Mouse (Mus musculus) heart, embryonic 11.5 days (tissue): Measurements from ENCODE around the gene Lif. TPM values are rescaled to one million over a fixed set of nuclear protein-coding genes. Genes with fewer than 3 reads are reported as not detected.

ENCODE experiments used
- ATAC-seq: fragments of 200-750 bp; cut with Nextera tagmentation; replicated peaks from 2 replicates; pipeline ENCODE4 v1.8.0; 2017; ENCODE audit warnings: moderate library complexity; ENCODE audit not compliant: insufficient number of reproducible peaks, low FRiP score, low TSS enrichment
- H3K27ac ChIP-seq: fragments of 300-500 bp; sonication (generic); 2 replicates; pipeline ENCODE4 v1.5.1; 2014; ENCODE audit warnings: mild to moderate bottlenecking, low read depth, low read length
- H3K27me3 ChIP-seq: fragments of 300-500 bp; sonication (generic); 2 replicates; pipeline ENCODE4 v1.6.1; 2014; ENCODE audit warnings: mild to moderate bottlenecking, low read length, mixed read lengths; ENCODE audit not compliant: control insufficient read depth, insufficient read depth
- H3K36me3 ChIP-seq: fragments of 300-500 bp; sonication (generic); 2 replicates; pipeline ENCODE4 v1.6.1; 2014; ENCODE audit warnings: mild to moderate bottlenecking, low read length, moderate library complexity, mixed read lengths; ENCODE audit not compliant: control insufficient read depth, insufficient read depth
- H3K4me1 ChIP-seq: fragments of 300-500 bp; sonication (generic); 2 replicates; pipeline ENCODE4 v1.6.1; 2014; ENCODE audit warnings: low read length; ENCODE audit not compliant: control insufficient read depth, insufficient read depth
- H3K4me2 ChIP-seq: fragments of 300-500 bp; sonication (generic); 2 replicates; pipeline ENCODE4 v1.6.1; 2014; ENCODE audit warnings: mild to moderate bottlenecking, moderate library complexity
- H3K4me3 ChIP-seq: fragments of 300-500 bp; sonication (generic); 2 replicates; pipeline ENCODE4 v1.5.1; 2014; ENCODE audit warnings: low read depth, low read length
- H3K9ac ChIP-seq: fragments of 300-500 bp; sonication (generic); 2 replicates; pipeline ENCODE4 v1.6.1; 2014; ENCODE audit warnings: mild to moderate bottlenecking, low read depth, low read length, moderate library complexity
- H3K9me3 ChIP-seq: fragments of 300-500 bp; sonication (generic); replicated peaks from 2 replicates; pipeline ENCODE4 v1.6.1; 2016; ENCODE audit warnings: low read length; ENCODE audit not compliant: control insufficient read depth
- WGBS: fragments of 180-500 bp; shearing (Covaris S2); extraction: QIAGEN DNeasy Blood & Tissue Kit; methylation state at CpG from one replicate; pipeline ENCODE4 v1.1.7; 2014; ENCODE audit not compliant: insufficient replicate concordance; 5-methylcytosine and 5-hydroxymethylcytosine counted together
- polyA plus RNA-seq: library from polyadenylated mRNA; unstranded; fragments of >200 nt; fragmentation: Nextera tagmentation; extraction: Ambion mirVana; gene quantifications from 2 replicates; pipeline ENCODE4 v1.2.1, GENCODE M21; 2014

Gene Lif
- polyA plus RNA-seq, 1 experiment from 2014 or later, result 0.06 TPM

GRCm38 (mm10) chr11:4224223-4224622 lies 33.1 kb upstream of the Lif start:
- H3K4me3 ChIP-seq, result peak overlapping the region; percentile 16; the same call in 1 of the 2 replicates
- H3K9ac ChIP-seq, result peak overlapping the region; percentile 63
- WGBS, result 28% methylated on average over 2 of the region's 2 CpGs
- no peaks in the 10 kb centered on the region for H3K36me3 ChIP-seq
- 0 out of 2 replicates have a peak, but pooled peaks cover 2% of the 10 kb centered on the region for H3K27me3 ChIP-seq
- no peaks in the 10 kb centered on the region for H3K9me3 ChIP-seq
- H3K4me1 ChIP-seq, result 0 out of 2 replicates have a peak, but pooled peaks cover 2% of the 10 kb centered on the region
- no peak for ATAC-seq
- H3K4me2 ChIP-seq, result peak overlapping the region; percentile 47
- peak overlapping the region; percentile 41; the same call in 1 of the 2 replicates for H3K27ac ChIP-seq

DNA sequence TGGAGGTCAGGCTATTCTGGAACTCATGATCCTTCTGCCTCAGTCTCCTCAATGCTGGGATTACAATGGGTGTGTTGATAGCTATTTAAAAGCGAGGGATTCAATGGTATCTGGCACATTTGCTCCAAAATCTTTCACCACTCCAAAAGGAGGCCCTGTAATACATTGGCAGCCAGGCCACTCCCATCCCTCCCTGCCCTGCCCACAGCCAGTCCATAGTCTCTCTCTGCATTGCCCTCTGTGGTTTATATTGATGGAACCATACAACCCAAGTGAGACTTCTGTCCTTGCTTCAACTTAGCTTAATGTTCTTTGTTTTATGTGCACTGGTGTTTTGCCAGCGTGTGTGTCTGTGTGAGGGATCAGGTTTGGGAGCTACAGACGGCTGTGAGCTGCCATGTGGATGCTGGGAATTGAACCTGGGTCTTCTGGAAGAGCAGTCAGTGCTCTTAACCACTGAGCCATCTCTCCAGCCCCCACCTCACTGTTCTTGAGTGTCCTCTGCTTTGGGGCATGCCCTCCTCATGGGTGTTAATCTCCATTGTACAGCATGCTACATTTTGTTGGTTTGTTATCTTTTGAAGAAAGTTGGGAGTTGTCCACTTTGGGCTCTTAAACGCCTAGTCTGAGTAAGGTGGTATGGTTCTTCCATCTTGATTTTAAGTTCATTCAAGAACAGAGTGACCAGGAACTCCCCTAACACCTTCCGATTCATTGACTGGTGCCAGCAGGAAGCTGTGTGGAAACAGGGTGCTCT lies 30.6 kb upstream of the Lif start:
- no peak overlapping the region for H3K27ac ChIP-seq
- 75% methylated on average over 5 of the region's 5 CpGs for WGBS
- no peaks in the 10 kb centered on the region for H3K9me3 ChIP-seq
- H3K36me3 ChIP-seq, result no peaks in the 10 kb centered on the region
- 0 out of 2 replicates have a peak, but pooled peaks cover 2% of the 10 kb centered on the region for H3K4me1 ChIP-seq
- 0 out of 2 replicates have a peak, but pooled peaks cover 2% of the 10 kb centered on the region for H3K27me3 ChIP-seq
- ATAC-seq, result no peak
- H3K9ac ChIP-seq, result no peak overlapping the region
- H3K4me2 ChIP-seq, result peak overlapping the region; percentile 14; the same call in 1 of the 2 replicates
- no peak overlapping the region for H3K4me3 ChIP-seq

- H3K27me3 ChIP-seq, result no peaks in the 10 kb centered on the region
- no peak overlapping the region for H3K27ac ChIP-seq
- 0 out of 2 replicates have a peak, but pooled peaks cover 2% of the 10 kb centered on the region for H3K4me1 ChIP-seq
- H3K9ac ChIP-seq, result no peak overlapping the region
- H3K4me2 ChIP-seq, result no peak overlapping the region
- no peaks in the 10 kb centered on the region for H3K36me3 ChIP-seq
- WGBS, result 40% methylated on average over 8 of the region's 8 CpGs
- no peak overlapping the region for H3K4me3 ChIP-seq
- ATAC-seq, result no peak
- no peaks in the 10 kb centered on the region for H3K9me3 ChIP-seq
These were observed 28.9 kb upstream of the Lif start for GRCm38 (mm10) chr11:4228463-4228862.

- Histone ChIP-seq H3K4me1 (0 out of 2 replicates have a peak, but pooled peaks cover 2% of the 10 kb centered on the region), H3K9ac (0 out of 2 replicates have a peak overlapping the region, but pooled peaks have one; percentile 22), H3K4me3 (no peak overlapping the region), H3K9me3 (no peaks in the 10 kb centered on the region), H3K27me3 (no peaks in the 10 kb centered on the region), H3K36me3 (no peaks in the 10 kb centered on the region), H3K27ac (no peak overlapping the region), H3K4me2 (no peak overlapping the region)
- ATAC-seq, result no peak
- WGBS, result 52% methylated on average over 4 of the region's 4 CpGs
These were observed 27.5 kb upstream of the Lif start for GRCm38 (mm10) chr11:4229841-4230240.

- Histone ChIP-seq H3K9ac (no peak overlapping the region), H3K4me3 (no peak overlapping the region), H3K27ac (no peak overlapping the region), H3K36me3 (no peaks in the 10 kb centered on the region), H3K4me2 (no peak overlapping the region), H3K4me1 (0 out of 2 replicates have a peak, but pooled peaks cover 2% of the 10 kb centered on the region), H3K9me3 (no peaks in the 10 kb centered on the region), H3K27me3 (no peaks in the 10 kb centered on the region)
- no peak for ATAC-seq
- 84% methylated on average over 2 of the region's 2 CpGs for WGBS
These were observed 25.9 kb upstream of the Lif start for GRCm38 (mm10) chr11:4231435-4231834.

DNA sequence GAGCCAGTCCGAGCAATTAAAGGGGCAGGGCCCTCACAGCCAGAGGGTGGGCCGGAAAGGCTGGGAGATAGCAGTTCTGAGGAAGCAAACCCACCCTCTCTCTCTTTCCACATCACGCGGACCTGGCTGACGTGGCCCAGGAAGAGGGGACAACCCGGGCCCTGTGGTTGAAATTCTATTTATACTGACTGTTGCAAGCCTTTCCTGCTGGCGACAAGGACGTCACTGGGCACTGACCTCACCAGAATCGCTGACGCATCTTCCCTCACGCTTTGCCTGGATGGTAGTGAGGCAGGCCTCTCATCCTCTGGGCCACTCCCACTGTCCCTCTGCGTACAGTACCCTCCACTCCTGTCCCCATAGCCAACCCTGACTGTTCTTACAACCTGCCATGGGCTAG lies 24.7 kb upstream of the Lif start:
- H3K4me1 ChIP-seq, result 0 out of 2 replicates have a peak, but pooled peaks cover 2% of the 10 kb centered on the region
- no peak overlapping the region for H3K4me2 ChIP-seq
- no peaks in the 10 kb centered on the region for H3K27me3 ChIP-seq
- no peaks in the 10 kb centered on the region for H3K36me3 ChIP-seq
- 0 out of 2 replicates have a peak, but pooled peaks have one; percentile 11 for ATAC-seq
- no peak overlapping the region for H3K4me3 ChIP-seq
- H3K9me3 ChIP-seq, result no peaks in the 10 kb centered on the region
- 38% methylated on average over 12 of the region's 12 CpGs for WGBS
- no peak overlapping the region for H3K9ac ChIP-seq
- H3K27ac ChIP-seq, result no peak overlapping the region

DNA sequence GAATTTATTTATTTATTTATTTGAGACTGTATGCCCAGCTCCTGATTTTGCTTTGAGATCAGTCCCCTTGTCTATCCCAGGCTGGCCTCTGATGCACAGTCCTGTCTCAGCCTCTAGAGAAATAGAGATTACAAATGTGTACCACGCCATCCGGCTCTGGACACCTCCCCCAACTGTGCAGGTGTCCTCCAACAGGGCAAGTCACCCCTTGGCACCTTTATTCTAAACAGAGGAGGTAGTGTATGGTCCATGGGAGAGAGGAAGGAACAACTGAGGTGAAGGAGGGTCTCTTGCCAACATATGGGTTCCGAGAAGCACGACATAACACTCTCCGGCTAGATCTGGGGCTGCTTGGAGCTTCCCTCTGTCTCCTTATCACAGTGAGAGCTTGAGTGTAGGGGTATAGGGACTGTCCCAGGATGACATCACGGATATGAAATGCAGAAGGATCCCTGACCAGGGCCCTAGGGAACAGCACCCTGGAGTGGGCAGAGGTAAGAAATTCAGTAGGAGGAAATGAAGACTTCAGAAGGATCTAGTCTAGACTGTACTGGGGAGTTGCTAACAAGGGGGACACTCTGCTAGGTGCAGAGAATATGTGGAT lies 22.2 kb upstream of the Lif start:
- H3K4me2 ChIP-seq, result no peak overlapping the region
- 81% methylated on average over 6 of the region's 6 CpGs for WGBS
- no peak for ATAC-seq
- no peaks in the 10 kb centered on the region for H3K4me1 ChIP-seq
- H3K4me3 ChIP-seq, result no peak overlapping the region
- H3K27ac ChIP-seq, result no peak overlapping the region
- H3K36me3 ChIP-seq, result no peaks in the 10 kb centered on the region
- no peaks in the 10 kb centered on the region for H3K27me3 ChIP-seq
- no peaks in the 10 kb centered on the region for H3K9me3 ChIP-seq
- H3K9ac ChIP-seq, result no peak overlapping the region

DNA sequence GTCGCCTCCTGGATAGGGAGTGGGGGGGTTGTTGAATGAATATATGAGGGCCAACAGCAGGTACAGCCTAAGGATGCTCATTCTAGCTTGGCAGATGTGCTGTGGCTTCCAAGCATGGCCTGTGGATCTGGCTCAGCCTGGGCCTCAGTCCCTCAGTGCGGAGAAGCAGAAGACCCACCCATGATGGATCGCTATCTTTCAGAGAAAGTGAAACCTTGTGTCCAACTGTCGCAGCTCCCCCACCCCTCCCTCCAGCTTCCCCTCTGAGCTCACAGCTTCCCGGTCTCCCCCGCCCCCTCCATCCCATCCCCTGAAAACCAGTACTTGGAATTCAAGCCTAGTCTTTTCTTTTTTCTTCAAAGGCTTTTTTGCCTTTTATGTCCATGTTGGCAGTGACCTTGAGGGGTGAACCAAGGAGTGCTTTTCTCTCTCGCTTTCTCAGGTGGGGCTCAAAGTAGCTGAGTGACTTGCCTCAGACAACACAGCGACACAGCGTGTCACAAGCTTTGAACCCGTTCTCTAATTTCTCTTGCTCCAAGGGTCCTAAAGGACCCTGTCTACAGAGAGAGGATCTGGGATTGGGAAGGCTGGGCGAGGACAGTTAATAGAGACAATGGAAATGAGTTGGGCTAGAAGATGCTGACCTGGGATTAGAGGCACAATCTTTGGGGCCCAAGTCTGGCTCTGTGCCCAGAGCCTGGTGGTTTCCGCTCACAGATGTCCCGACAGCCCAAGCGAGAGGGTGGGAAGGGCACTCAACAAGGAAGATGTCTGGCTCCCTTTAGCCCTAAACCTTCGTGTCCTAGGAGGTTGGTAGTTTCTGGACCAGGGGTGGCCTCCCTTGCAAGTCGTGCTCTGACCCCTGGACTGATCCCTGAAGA lies 21.5 kb upstream of the Lif start, which contains the start of gene Osm:
Gene Osm, plus strand, starts transcription at position 756 of the 881 bp plus-strand sequence.
- no peak within 1 kb of the TSS for H3K27ac ChIP-seq
- ATAC-seq, result no peak
- no peak within 1 kb of the TSS for H3K4me3 ChIP-seq
- no peaks in the 10 kb centered on the region for H3K4me1 ChIP-seq
- 65% methylated on average over 16 of the region's 16 CpGs for WGBS
- no peaks in the 10 kb centered on the region for H3K27me3 ChIP-seq
- no peak within 1 kb of the TSS for H3K4me2 ChIP-seq
- no peaks in the 10 kb centered on the region for H3K36me3 ChIP-seq
- no peaks in the 10 kb centered on the region for H3K9me3 ChIP-seq
- no peak within 1 kb of the TSS for H3K9ac ChIP-seq
